Mouse (Mus musculus): ENCODE results near the gene Bpi. TPM values are rescaled to one million over a fixed set of nuclear protein-coding genes. Genes with fewer than 3 reads are reported as not detected.

The Bpi gene
- total RNA-seq, 2 experiments from 2014 or later: not detected

DNA sequence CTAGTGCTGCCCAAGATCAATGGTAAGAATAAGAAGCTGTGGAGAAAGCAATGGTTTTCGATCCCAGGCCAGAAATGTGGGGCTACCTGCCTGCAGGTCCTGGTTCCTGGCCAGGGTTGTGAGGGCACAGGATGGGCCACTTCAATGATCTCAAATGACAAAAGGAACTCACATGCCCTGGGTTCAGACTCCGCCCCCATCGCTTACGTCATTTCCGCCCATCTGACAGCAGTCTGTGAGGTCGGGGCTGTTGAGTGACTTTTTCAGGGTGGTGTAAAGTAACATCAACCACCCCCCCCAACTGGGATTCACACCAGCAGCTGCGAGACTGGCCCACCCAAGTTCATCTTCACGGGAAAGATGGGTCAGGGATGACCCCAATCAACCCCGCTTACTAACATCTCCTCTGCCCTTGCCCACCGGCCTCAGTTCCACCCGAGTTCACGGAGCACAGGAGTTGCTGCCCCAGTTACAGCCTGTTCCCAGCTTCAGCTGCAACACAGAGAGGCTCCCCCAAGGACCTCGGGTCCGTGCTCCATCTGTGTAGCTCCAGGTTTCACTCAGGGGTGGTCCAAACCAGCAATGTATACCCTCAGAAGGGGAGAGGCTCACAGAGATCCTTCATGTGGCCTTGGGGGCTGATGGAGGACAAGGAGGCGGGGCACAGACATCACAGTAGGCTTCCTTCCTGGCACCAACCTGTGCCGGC lies 23.8 kb downstream of the Bpi start:
- no peak for ATAC-seq (replicated peaks; ENCODE audit: low FRiP score, low TSS enrichment, poor library complexity, severe bottlenecking)

GRCm38 (mm10) chr2:158283136-158283535 lies 25.2 kb downstream of the Bpi start:
- ATAC-seq (replicated peaks; ENCODE audit: low FRiP score, low TSS enrichment, poor library complexity, severe bottlenecking): no peak

DNA sequence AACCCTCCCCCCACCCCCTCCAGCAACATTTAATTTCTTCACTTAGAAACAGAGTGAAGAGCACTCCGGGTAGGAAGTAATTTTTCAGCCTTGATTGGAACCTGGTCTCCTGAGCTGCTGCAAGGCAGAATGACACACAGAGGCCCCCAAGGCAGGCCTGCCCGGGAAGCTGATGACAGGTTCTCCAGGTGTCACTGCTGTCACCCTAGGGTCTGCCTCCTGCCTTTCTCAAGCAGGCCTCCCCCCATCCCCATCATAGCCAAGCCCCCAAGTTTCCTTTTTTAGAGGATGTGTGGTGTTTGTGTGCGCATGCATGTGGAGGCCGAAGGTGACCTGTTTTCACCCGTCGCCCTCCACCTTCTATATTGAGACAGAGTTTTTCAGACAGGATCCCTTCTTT lies 25.9 kb downstream of the Bpi start:
- ATAC-seq (replicated peaks; ENCODE audit: low FRiP score, low TSS enrichment, poor library complexity, severe bottlenecking): no peak

- peak; percentile 89 for ATAC-seq (replicated peaks; ENCODE audit: low FRiP score, low TSS enrichment, poor library complexity, severe bottlenecking)
Measured at GRCm38 (mm10) chr2:158284571-158284970, 26.7 kb downstream of the Bpi start.

GRCm38 (mm10) chr2:158285655-158286054 lies 27.8 kb downstream of the Bpi start:
- no peak for ATAC-seq (replicated peaks; ENCODE audit: low FRiP score, low TSS enrichment, poor library complexity, severe bottlenecking)

DNA sequence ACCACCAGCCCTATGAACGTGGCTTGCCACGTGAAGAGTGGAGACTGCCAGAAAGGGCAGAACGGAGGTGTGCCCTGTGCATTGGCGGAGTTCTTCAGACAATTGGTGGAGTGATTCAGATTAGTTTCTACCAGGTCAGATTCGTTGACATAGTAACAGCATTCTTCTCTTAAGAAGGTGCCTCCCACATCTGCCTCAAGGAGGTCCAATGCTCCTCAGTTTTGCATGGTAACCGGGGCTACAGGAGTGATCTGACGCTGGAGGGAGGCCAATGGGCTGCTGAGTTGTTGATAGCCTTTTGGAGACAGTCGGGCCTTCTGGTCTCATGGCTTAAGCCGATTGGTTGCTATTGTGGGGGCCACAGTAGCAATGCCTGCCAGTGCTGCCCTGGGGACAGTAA lies 37.8 kb downstream of the Bpi start:
- no peak for ATAC-seq (replicated peaks; ENCODE audit: low FRiP score, low TSS enrichment, poor library complexity, severe bottlenecking)

GRCm38 (mm10) chr2:158299203-158299602 lies 41.3 kb downstream of the Bpi start:
- ATAC-seq (replicated peaks; ENCODE audit: low FRiP score, low TSS enrichment, poor library complexity, severe bottlenecking): no peak

DNA sequence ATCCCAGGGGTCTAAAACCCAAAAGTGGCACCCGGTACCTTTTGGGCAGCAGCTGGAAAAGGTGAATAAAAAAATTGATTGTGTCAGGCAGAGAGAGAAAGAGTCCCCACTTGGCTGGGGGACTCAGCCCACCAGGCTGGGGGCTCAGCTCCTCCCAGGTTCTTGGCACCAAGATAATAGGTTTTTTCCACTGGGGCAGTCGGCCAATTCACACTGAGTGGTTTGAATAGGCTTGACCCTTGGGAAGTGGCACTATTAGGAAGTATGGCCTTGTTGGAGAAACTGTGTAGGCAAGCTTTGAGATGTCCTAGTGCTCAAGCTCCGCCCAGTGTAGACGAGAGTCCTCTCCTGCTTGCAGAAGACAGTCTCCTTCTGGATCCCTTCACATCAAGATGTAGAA lies 41.8 kb downstream of the Bpi start:
- ATAC-seq (replicated peaks; ENCODE audit: low FRiP score, low TSS enrichment, poor library complexity, severe bottlenecking): no peak

DNA sequence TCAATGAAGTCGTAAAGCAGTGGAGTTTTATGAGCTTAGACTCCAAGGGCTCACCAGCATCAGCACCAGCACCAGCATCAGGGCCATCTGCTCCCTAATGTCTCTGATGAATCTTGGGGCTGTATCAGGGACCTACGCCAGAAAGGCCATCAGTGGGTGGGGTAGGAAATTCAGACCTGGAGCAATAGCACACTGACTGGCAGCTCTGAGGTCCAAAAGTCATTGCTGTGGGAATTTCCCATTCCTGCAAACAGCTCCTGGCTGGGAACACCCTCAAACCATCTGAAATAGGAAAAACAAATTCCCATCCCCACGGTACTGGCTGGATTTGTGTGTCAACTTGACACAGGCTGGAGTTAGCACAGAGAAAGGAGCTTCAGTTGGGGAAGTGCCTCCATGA lies 44.9 kb downstream of the Bpi start:
- no peak for ATAC-seq (replicated peaks; ENCODE audit: low FRiP score, low TSS enrichment, poor library complexity, severe bottlenecking)

DNA sequence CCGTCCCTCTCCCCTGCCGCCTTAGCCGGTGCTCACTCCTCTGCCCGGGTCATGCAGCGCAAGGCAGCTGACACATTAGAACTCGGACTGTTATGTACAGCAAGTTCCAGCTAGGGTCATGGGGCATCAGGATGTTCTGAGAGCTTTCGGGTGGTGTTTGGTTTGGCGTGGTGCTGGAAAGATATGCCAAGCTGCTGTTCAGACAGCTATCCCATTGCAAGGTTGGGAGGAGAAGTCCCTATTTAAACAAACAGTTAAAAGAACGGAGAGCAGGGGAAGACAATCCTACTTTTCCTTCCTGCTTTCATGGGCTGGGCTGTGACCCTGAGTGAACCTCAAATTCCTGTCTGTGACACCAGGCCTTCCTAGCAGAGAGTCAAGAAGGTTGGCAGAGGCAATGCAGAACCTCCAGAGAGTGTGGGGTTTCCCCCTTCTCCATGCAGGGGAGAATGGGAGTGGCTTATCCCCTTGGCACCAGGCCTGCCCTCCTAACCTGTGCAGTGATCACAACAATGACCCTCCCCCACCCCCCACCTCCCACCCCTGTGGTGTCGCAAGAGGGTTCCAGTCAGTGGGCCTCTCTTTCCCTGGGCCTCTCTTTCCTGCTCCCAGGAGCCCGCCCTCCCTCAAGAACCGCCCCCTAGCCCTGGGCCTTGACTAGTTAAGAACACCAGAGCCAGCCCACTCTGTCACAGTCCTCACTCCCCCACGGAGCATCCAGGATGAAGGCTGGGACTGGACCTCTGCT lies 48.2 kb downstream of the Bpi start, which contains the start of gene Lbp:
TSS of gene Lbp (plus strand) at position 546 of the 748 bp plus-strand sequence.
- ATAC-seq (replicated peaks; ENCODE audit: low FRiP score, low TSS enrichment, poor library complexity, severe bottlenecking): peak; percentile 68

DNA sequence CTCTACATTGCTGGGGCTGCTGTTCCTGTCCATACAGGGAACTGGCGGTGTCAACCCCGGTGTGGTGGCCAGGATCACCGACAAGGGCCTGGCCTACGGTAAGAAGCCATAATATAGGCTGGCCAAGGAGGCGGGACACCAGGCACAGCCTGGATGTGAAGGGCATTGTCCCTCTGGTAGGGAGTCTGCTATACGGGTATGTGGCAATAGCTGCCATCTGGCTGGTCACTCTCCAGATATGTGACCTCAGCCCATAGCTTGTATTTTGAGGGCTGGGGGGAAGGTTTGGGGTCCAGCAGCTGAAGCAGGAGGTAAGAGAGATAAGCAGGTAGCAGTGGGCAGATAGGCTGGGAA lies 48.8 kb downstream of the Bpi start:
- peak; percentile 14; the same call in 1 of the 2 replicates for ATAC-seq (replicated peaks; ENCODE audit: low FRiP score, low TSS enrichment, poor library complexity, severe bottlenecking)

DNA sequence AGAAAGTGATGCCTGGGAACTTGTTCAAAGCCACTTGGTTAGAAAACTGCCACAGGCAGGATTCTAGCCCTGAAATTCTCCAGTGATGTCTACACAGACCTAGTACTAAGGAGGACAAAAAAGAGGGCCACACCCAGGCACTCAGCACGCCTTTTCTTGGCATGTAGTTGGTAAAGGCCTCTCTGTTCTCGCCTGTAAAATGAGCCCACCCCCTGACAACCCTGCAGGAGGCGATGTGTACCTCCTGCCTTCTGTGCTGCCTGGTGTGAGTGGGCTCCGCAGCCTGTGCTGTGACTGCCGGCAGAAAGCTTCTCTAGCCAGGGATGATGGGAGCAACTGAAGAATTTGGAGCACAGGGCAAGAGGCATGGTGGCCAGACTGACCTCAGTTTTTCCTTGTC lies 50.4 kb downstream of the Bpi start:
- ATAC-seq (replicated peaks; ENCODE audit: low FRiP score, low TSS enrichment, poor library complexity, severe bottlenecking): no peak

DNA sequence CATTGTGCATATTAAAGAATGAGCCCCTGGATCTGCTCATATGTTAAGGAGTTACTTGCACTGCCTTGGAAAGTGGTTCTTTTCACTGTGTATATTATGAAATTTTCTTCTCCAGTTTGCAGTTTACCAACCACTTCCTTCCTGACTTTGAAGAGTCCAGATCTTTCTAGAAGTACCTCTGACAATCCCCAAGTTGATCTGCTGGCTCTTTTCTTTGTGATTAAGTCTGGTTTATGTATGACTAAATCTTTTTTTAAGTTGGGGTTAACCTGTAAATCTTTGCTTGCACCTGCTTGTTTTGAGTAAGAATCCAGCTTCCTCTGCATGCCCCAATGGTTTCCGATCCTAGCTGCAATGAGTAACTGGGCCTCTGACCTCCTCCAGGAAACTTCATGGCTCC lies 55.2 kb downstream of the Bpi start:
- ATAC-seq (replicated peaks; ENCODE audit: low FRiP score, low TSS enrichment, poor library complexity, severe bottlenecking): no peak

DNA sequence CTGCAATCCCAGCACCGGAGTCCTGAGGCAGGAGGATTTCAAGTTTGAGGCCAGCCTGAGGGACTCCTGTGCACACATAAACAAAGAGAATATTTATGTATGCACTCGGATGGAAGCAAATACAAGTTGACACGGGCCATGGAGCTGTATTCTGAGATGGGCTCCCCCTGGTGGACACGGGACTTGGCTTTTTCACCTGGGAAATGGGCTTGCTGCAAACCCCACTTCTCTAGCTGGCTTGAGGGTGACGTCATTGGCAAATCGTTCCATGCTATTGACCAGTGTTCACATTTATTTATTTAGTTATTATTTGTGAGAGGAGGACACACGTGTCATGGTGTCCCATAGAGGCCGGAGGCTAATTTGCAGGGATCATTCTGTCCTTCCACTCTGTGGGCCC lies 58.5 kb downstream of the Bpi start:
- ATAC-seq (replicated peaks; ENCODE audit: low FRiP score, low TSS enrichment, poor library complexity, severe bottlenecking): no peak

GRCm38 (mm10) chr2:158317026-158317425 lies 59.1 kb downstream of the Bpi start:
- peak; percentile 73 for ATAC-seq (replicated peaks; ENCODE audit: low FRiP score, low TSS enrichment, poor library complexity, severe bottlenecking)

DNA sequence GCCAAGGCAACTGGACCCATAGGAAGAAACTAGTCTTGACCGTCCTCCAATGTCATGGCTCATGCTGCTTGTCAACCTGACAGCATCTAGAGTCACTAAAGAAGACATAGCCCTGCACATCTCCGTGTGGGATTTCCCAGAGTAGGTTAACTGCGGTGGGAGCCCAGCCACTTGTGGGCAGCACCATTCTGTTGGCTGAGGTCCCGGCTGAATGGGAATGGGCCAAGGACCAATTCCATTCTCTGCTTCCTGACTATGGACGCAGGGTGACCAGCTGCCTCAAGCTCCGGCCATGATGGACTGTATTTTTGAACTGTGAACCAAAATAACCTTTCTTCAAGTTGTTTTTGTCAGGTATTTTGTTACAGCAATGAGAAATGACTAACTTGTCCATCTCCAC lies 63.7 kb downstream of the Bpi start:
- no peak for ATAC-seq (replicated peaks; ENCODE audit: low FRiP score, low TSS enrichment, poor library complexity, severe bottlenecking)

DNA sequence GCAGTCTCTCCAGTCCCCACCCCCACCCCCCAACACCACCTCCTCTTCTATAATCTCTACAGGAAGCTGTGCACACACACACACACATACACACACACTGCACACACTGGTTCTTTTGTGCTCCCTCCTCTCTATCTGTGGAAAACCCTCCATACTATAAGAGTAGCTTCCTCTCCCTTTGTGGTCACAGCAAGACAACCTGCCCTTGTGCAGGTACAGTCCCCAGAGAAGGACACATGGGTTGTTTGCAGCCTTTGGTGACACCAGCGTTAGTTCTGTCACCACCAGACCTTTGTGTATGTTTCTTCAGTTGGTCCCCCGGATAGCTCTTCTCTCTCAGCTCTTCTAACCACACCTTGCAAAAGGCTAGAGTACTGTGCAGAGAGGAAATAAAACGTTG lies 65.0 kb downstream of the Bpi start:
- no peak for ATAC-seq (replicated peaks; ENCODE audit: low FRiP score, low TSS enrichment, poor library complexity, severe bottlenecking)

DNA sequence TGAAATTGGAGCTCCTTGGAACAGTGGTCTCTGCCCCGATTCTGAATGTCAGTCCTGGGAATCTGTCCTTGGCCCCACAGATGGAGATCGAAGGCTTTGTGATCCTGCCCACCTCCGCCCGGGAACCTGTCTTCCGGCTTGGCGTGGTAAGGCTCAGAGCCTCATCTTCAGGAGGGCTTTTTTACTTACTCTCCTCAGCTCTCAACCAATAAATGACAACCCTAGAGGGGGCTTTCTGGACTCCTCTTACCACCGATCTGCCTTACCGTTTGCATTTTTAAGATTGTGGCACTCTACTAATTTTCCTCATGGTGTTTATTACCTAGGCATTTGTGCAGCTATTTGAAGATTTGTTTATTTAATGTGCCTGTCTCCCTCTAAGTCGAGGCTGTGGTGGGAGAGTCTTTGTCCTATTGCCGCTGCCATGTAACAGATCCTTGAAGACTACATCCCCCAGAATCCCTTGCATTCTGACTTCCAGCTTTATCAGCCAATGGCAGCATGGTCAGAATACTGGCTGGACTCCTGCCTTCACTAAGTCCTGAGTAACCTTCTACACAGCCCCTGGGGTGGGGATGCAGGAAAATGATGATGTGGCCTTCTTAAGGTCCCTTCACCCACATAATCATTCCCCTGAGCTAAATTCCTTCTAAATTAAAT lies 66.8 kb downstream of the Bpi start:
- no peak for ATAC-seq (replicated peaks; ENCODE audit: low FRiP score, low TSS enrichment, poor library complexity, severe bottlenecking)

GRCm38 (mm10) chr2:158325609-158326008 lies 67.7 kb downstream of the Bpi start:
- ATAC-seq (replicated peaks; ENCODE audit: low FRiP score, low TSS enrichment, poor library complexity, severe bottlenecking): no peak
